Mouse (Mus musculus) heart, adult 8-10 months (tissue): ENCODE measurements at regions not wholly inside any gene's neighbourhood (a gene's known extent, or its start where the extent isn't known, plus 50 kb on each side); places are given as distances from the start of the nearest gene placed in this dataset.

Experiments
- DNase-seq: peaks from one replicate; pipeline ENCODE4 v3.0.0; 2022; ENCODE audit warnings: low spot score

DNA sequence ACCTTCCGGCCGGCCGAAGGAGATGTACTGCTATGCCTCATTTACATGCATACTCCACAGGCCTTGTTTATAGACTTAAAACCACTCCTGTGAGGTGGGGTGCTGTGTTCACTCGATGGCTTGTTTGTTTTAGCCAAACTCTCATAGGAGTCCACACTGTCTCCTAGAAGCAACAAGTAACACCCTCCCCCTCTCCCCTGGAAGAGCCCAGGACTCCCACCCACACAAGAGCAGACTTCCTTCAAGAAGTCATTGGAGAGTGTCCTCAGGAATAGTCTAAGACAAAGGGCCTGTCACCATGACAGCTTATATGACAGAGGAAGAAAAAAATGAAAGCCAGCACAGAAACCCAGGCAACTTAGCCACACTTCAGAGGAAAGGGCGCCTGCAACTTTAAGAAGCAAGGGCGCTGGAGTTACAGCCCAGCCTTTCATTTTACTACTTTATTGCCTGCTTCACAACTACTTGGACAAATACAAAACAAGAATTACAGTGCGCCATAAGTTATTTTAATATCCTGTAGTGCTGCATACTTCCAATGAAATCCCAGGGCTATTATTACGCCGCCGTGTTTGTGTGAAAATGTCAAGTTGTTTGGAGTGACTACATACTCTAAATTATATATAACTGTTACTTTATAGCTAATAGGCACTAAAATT, 229.9 kb upstream of the Mgmt start:
- DNase-seq: no peak

- no peak for DNase-seq
Observed at GRCm38 (mm10) chr7:136665901-136666300, 228.5 kb upstream of the Mgmt start.

DNA sequence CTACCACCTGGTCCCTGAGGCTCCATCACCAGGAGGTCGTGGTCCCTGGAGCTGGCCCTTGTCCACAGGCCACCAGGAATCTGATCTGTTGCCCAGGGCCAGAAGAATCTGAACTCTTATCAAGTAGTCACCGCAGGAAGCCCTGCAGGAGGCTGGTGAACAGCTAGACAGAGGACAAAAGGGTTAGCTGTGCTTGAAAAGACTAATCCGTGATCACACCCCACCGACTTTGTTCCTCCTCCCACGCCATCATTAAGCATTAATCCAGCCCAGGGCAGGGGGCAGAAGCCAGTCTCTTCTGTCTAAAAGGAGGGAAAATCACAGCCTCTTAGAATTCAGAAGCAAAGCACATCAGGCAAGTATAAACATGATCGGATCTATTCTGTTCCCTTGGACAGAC, 227.7 kb upstream of the Mgmt start:
- no peak for DNase-seq

- DNase-seq: no peak
Observed at GRCm38 (mm10) chr7:136670675-136671074, 223.7 kb upstream of the Mgmt start.

GRCm38 (mm10) chr7:136674159-136674558, 220.3 kb upstream of the Mgmt start:
- no peak for DNase-seq

DNA sequence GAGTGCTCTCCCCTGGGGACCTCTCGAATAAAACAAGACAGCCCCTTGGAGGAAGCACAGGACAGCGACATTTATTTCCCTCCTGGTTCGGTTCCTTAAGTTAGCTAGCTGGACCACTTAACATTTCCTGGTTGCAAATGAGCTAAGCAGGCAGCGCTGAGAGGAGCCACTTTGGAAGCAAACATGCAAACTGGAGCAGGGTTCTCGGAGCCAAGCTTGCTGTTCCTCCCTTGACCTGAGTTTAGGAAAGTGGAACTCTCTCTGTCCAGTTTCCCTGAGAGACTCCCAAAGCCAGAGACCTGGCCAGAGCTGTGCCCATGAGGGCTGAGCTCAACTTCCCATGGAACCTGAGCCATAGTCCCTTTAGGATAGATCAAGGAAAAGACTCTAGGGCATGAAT, 219.4 kb upstream of the Mgmt start:
- DNase-seq: no peak

- DNase-seq: no peak
Observed at GRCm38 (mm10) chr7:136676104-136676503, 218.3 kb upstream of the Mgmt start.

- no peak for DNase-seq
Observed at GRCm38 (mm10) chr7:136676987-136677545, 217.3 kb upstream of the Mgmt start.

DNA sequence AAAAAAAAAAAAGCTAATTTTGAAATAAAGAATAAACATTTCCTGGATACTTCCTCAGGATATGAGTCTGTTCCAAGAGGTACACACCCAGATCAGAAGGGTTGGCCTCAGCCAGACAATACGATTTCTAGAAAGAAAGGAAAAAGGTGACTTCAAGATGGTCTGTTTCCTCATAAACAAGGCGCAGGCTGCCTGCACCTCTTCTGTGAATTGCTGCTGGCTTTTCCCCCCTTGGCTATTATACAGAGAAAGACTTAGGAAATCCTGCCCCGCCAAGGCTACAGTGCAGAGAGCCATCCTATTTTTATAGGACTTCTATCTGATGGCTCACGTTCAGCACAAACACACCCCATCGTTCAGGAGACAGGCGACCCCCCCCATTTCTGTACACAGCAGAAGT, 204.8 kb upstream of the Mgmt start:
- peak; percentile 68 for DNase-seq

GRCm38 (mm10) chr7:136706246-136706645, 188.2 kb upstream of the Mgmt start:
- DNase-seq: no peak

DNA sequence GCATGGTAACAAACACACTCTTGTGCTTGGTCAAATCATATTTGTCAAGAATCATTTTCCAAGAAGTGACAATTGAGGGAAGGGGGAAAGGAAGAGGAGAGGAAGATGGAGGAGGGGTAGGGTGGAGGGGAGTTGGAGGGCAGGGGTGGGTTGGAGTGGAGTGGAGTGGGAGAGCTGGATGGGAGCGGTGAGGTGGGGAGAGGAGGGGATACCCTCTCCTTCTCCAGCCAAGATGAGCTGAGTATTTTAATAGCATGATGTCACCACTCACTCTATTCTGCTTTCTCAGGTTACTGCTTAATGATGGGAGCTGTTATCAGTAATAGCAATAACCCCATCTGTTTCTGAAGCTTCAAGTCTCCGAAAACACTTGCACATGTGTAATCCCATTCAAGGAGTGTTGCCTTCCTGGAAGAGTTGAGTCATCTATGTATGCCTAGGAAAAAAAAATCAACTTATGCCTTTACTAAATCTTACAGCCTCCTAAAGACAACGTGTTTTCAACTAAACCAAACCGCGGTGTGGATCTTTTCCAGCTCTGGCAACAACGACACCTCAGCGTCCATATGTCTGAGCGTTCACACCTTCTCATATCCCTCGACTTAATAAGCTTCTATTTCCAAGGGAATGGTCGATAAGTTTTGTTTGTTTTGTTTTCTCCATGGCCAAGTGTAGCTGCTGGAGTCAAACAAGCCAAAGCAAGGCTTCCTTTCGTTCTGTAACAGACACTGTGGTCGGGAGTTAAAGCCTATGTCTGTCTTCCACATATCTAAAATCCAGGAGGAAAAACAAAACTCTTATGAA, 187.0 kb upstream of the Mgmt start:
- DNase-seq: no peak

DNA sequence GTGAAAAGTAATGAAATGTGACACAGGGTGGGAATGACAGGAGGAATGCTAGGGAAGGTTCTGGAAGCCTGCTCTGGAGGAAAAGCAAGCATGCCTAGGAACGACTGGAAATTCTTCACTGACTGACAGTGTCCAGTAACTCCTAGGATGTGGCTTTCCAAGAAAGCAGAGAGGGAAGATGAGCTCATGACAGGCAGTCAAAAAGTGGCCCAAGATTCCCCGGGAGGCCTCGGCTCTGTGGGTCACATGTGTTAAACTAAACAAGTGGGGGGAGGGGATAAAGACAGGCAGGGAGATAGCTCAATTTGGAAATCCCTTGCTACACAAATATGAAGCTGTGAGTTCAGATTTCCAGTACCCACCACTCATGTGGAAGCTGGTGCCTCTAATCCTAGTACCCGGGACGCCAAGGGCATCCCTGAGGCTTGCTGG, 186.4 kb upstream of the Mgmt start:
- DNase-seq: no peak

DNA sequence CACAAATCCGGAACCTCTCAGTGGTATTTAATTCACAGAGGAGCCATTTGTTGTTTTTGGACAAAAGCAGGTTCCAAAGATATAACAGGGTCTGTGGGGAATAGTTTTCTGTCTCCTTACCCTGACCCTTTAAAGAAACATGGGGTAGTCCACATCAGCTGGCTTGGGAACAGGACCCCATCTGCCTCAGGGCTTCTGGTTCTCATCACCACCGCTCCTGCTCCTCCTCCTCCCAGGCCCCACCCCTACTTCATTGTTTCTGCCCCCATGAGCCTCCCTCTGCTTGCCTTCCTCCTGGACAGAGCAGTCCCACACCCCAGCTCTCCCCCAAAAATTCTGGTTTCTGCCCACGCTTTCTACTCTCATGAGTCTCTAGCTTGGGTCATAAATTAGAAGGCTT, 183.8 kb upstream of the Mgmt start:
- DNase-seq: peak; percentile 49

- DNase-seq: peak; percentile 57
Observed at GRCm38 (mm10) chr7:136712962-136713640, 181.3 kb upstream of the Mgmt start.

- no peak for DNase-seq
Observed at GRCm38 (mm10) chr7:136727628-136728402, 166.6 kb upstream of the Mgmt start.

GRCm38 (mm10) chr7:136742171-136742570, 152.2 kb upstream of the Mgmt start:
- no peak for DNase-seq

DNA sequence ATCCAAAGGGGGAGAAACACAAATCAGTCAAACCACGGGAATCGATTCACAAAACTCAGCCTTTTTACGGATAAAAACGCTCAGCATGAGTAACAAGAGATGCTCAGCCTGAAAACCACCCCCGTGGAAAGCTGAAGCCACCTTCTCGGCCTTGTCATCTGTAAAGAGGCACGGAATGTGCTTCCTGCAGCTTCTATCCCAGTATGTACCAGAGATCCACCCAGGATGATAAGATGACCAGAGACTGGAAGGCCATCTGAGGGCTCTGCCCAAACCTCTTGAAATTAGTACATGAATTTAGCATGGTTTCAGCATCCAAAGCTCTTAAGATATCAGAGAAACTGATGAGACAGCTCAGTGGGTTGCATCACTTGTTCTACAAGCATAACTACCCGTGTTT, 149.0 kb upstream of the Mgmt start:
- no peak for DNase-seq

GRCm38 (mm10) chr7:136751477-136751876, 142.9 kb upstream of the Mgmt start:
- DNase-seq: no peak

GRCm38 (mm10) chr7:136754821-136755220, 139.6 kb upstream of the Mgmt start:
- DNase-seq: no peak

- no peak for DNase-seq
Observed at GRCm38 (mm10) chr7:136765026-136765425, 129.4 kb upstream of the Mgmt start.

DNA sequence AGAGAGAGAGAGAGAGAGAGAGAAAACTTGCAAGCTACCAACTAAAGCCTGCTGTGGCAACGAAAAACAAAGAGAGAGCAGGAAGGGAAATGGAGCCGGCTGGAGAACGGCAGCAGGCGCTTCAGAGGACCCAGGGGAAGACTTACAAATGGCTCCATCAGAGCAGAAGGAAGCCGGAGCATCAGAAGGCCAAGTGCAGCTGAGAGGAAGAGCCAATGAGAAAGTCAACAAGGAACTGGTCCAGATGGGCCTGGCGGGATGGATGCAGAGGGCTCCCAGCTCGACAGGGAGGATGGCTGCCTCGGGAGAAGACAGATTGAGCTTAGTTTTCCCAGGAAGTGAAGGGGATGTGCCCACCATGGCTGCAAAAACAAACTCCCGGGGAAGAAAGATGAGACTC, 127.2 kb upstream of the Mgmt start:
- peak; percentile 16 for DNase-seq

DNA sequence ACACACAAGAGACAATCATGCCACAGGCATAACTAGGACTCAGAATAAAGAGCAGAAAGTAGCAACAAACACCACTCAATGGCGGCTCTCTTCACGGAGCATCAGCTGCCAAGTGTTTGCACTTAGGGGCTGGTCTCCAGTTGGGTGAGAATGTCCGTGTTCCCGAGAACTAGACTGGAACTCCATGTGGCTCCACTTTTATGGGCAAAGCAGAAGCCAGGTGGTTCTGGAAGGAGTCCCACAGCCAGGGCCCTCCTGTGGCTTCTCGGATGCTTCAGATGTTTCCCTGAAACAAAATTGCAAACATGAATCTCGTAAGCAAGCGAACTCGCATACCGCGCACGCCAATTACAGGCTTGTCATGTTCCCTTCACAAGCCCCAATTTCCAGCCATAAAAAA, 113.7 kb upstream of the Mgmt start:
- DNase-seq: no peak
